Mouse (Mus musculus): ENCODE results near the gene Neu3. TPM values are rescaled to one million over a fixed set of nuclear protein-coding genes. Genes with fewer than 3 reads are reported as not detected.
"Not testable (repeated sequence)": the region's sequence is repeated elsewhere in the genome, so short reads cannot be mapped to it uniquely, and the experiment has no call there.

The Neu3 gene
- total RNA-seq, 2 experiments from 2014 or later, result 2.8 to 2.9 TPM

DNA sequence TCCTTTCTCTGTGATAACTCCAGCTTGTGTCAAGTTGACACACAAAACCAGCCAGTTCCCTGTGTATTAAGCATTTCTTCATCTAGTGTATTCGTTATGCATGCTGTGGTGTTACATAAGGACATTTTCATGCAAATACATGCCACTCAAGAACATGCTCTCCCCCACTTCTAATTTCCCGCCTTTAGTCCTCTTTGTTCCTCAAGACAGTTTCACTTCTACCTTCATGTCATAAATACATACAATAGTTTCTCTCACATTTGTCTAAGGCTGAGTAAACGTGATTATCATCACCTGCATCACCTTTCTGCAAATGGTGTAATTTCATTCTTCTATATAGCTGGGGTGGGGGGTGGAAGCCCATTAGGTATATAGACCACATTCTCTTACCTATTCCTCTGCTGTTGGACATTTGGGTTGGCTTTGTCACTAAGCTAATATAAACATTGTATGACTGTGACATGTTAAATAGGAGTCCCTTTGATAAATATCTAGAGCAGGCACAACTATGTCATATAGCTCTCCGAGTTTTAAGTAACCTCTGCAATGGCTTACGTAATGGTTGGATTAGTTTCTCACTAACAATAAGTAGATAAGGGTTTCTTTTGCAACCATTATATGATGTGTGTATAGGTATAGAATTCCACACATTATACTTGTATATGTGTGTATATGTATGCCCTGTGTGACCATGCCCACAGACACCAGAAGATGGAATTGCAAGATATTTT lies 5.1 kb upstream of the Neu3 start:
- no peak for TF ChIP-seq CTCF (IDR thresholded peaks at IDR 0.05)
- intact Hi-C loops (cut with DNase I), result no loop called here
- DNase-seq (ENCODE audit: extremely low spot score in 1 of 2, low spot score in 2 of 2), result no peak
- H3K4me3 ChIP-seq, result no peak overlapping the region
- H3K27ac ChIP-seq, result no peak overlapping the region

- H3K4me3 ChIP-seq, result no peak overlapping the region
- intact Hi-C loops (cut with DNase I), result loop anchor here (5.0 kb wide), 1 partner anchor 51 kb away; no protein-coding TSS in a partner anchor
- no peak overlapping the region for H3K27ac ChIP-seq
- DNase-seq (ENCODE audit: extremely low spot score in 1 of 2, low spot score in 2 of 2), result no peak
- no peak for TF ChIP-seq CTCF (IDR thresholded peaks at IDR 0.05)
Measured at GRCm38 (mm10) chr7:99826096-99826495, 2.1 kb downstream of the Neu3 start.

DNA sequence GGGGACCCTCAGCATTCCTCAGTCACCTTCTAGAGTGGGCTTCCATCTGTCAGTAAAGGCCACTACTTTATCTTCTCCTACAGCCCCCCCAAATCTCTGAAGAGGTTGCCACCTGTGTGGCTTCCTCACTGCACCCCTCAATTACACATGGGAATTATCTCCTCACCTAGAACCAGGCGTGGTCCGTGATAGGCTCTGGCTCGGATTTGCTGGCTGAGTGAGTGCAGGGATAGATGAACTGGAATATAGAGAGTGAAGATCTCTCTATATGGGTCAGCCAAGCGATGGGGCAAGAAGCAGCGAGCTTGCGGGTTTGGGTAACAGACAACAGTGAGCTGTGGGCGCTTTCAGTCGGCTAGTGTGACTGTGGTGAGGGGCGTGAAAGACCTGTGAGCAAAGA lies 2.7 kb downstream of the Neu3 start:
- Histone ChIP-seq H3K4me3 (no peak overlapping the region), H3K27ac (no peak overlapping the region)
- TF ChIP-seq CTCF (IDR thresholded peaks at IDR 0.05), result no peak
- DNase-seq (ENCODE audit: extremely low spot score in 1 of 2, low spot score in 2 of 2), result no peak
- intact Hi-C loops (cut with DNase I), result loop anchor here (5.0 kb wide), 1 partner anchor 52 kb away; no protein-coding TSS in a partner anchor

DNA sequence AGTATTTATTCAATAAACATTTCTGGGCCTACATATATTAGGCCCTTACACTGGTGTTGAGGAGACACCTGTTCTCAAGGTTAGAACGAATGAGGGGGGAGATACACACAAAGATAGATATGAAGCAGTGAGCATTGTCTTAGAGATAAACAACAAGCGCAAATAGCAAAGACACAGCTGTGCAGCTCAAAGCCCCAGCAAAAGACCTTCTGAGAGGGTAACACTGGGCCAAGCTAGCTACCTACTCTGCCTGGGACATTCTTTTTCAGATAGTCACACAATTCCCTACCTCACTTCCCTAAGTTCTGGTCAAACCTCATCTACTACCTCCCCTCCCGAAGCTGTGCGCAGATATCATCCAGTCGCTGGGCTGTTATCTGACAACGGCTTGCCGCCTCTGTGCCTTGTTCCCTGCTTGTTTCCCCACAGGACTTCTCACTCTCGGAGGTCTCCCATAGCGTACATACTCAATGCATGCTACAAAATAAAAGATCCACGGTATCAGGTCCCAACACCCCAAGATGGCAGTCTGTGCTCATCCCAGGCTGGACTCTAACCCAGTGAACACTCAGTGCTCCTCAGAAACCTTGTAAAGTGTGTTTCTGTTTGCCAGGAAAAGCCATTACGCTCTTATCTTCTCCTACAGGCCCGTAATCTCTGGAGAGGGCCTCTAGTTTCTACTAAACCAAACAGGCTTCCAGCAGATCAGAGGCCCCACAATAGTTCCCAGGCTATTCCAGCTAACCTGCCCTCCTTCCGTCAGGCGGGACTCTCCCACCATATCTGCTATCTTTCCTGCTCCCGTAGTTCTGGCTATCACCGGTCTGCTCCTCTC lies 3.4 kb downstream of the Neu3 start:
- Histone ChIP-seq H3K4me3 (no peak overlapping the region), H3K27ac (no peak overlapping the region)
- no peak for DNase-seq (ENCODE audit: extremely low spot score in 1 of 2, low spot score in 2 of 2)
- intact Hi-C loops (cut with DNase I), result loop anchor here (5.0 kb wide), 1 partner anchor 52 kb away; no protein-coding TSS in a partner anchor
- TF ChIP-seq CTCF (IDR thresholded peaks at IDR 0.05), result no peak

DNA sequence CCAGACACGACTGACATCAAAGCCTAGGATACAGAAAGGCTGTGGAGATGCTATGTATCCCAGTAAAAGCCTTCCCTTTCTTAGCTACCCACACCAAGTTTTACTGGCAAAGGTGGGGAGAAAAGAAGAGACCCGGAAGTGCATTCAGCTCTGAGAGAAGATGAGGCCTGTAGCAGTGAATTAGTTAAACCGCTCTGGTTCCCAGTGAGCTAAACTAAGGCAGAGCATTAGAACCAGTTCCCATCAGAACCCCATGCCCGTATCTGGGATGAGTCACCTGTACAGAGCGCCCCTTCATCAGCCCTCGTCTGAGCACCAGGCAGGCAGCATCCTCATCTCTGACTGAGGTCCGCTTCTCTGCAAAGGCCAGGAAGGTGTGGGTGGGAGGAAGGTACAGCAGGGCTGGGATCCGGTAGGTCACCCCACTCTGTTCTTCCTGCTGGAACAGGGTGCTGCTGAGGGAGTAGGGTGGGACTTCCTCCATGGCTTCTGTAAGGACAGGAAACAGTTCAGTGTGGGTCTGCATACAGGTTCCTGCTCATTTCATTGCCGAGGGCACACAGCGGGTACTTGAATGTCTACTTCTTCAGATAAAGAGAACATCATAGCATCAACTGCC lies 5.1 kb downstream of the Neu3 start:
- TF ChIP-seq CTCF (IDR thresholded peaks at IDR 0.05), result no peak
- H3K27ac ChIP-seq, result no peak overlapping the region
- no peak for DNase-seq (ENCODE audit: extremely low spot score in 1 of 2, low spot score in 2 of 2)
- intact Hi-C loops (cut with DNase I), result no loop called here
- H3K4me3 ChIP-seq, result no peak overlapping the region

DNA sequence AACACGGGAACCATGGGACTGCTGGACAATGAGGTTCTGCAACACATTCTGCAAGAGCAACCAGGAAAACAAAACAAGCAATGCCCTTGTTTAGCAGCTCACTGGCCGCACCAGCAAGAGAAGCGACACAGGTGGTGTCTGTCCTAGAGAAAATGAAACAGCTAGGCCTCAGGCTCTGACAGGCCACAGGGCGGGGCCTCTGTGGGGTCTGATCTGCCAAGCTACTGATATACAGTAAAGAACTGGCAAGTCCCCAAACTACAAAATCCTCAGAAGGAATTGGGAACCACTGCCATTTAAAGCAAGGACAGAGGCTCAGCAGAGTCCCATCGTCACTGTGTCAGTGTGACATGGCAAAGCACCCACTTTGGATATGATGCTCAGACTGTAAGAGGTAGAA lies 5.8 kb downstream of the Neu3 start:
- no peak for TF ChIP-seq CTCF (IDR thresholded peaks at IDR 0.05)
- no peak for DNase-seq (ENCODE audit: extremely low spot score in 1 of 2, low spot score in 2 of 2)
- H3K27ac ChIP-seq, result no peak overlapping the region

GRCm38 (mm10) chr7:99821953-99822352 lies 6.3 kb downstream of the Neu3 start:
- DNase-seq (ENCODE audit: extremely low spot score in 1 of 2, low spot score in 2 of 2), result no peak

More for the DNA sequence above, 5.8 kb downstream of the Neu3 start:
- intact Hi-C loops (cut with DNase I), result no loop called here
- H3K4me3 ChIP-seq, result no peak overlapping the region

DNA sequence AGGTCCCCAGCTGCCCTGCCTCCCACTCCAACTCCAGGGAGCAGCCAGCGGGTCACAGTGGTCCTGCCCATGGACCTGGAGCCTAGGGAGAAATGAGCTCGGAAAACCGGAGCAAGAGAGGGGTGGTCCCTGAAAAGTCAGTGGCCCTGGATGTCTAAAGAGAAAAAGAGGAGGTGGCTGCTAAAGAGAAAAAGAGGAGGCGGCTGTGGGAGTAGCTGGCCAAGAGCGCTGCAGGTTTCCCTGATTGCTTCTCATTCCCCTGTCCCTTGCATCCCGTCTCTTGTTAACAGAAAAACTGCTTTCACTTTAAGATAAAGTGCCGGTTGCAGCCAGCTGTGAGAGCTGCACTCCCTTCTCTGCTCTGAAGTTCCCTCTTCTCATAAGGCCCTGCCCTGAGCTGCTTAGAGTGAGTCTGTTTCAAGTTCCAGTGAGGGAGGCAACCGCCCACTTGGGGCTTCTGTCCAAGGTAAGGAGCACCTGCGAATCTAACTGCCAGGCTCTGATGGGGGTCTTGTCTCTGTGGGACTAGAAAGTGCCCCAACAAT lies 10.0 kb downstream of the Neu3 start:
- DNase-seq (ENCODE audit: extremely low spot score in 1 of 2, low spot score in 2 of 2); intact Hi-C loops (cut with DNase I): not testable (repeated sequence)

More at GRCm38 (mm10) chr7:99821953-99822352, 6.3 kb downstream of the Neu3 start:
- intact Hi-C loops (cut with DNase I), result no loop called here
- no peak for TF ChIP-seq CTCF (IDR thresholded peaks at IDR 0.05)
- Histone ChIP-seq H3K4me3 (no peak overlapping the region), H3K27ac (no peak overlapping the region)

DNA sequence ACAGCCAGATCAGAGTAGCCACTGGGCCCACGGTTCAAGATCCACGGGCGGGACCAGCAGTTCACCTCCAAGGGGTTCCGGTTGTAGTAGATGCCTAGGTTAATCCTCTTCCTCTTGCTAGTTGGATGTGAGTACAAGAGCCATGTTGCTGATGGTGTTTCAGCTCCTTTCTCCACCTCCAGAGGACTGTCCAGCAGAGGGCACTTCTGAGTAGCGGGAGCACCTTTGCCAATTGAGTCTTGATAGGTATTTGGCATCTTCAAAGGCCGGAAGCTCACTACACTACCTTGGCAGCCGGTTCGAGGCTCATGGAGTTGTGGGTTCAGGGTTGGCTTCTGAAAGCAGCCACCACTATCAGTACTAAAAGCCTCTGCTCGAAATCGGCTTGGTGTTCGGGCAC lies 14.8 kb downstream of the Neu3 start:
- intact Hi-C loops (cut with DNase I), result loop anchor here (1.0 kb wide), 1 partner anchor 63 kb away; no protein-coding TSS in a partner anchor
- DNase-seq (ENCODE audit: extremely low spot score in 1 of 2, low spot score in 2 of 2), result no peak
- H3K4me3 ChIP-seq, result no peak overlapping the region
- peak; percentile 60 for TF ChIP-seq CTCF (IDR thresholded peaks at IDR 0.05)
- H3K27ac ChIP-seq, result no peak overlapping the region

More for the DNA sequence above, 10.0 kb downstream of the Neu3 start:
- not testable (repeated sequence) for H3K4me3 ChIP-seq, H3K27ac ChIP-seq

- Histone ChIP-seq H3K27ac (no peak overlapping the region), H3K4me3 (no peak overlapping the region)
- no peak for TF ChIP-seq CTCF (IDR thresholded peaks at IDR 0.05)
- intact Hi-C loops (cut with DNase I), result no loop called here
- DNase-seq (ENCODE audit: extremely low spot score in 1 of 2, low spot score in 2 of 2), result no peak
Measured at GRCm38 (mm10) chr7:99811661-99812060, 16.6 kb downstream of the Neu3 start.

DNA sequence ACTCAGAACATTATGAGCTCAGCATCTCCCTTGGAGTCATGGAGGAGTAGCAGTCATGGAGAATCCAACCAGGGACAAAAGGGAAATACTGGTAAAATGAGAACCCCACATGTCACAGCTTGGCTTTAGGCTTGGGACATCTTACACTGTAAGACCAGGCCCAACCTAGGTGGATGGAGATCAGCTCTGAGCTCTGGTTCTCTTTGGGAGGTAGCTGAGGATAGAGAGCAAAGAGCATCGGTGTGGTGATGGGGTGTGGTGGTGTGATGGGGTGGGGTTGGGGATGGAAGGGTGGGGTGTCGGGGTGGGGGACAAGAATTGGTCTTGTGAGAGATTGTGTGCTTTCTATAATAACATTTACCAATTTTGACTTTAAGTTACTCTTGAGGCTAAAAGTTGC lies 17.4 kb downstream of the Neu3 start:
- DNase-seq (ENCODE audit: extremely low spot score in 1 of 2, low spot score in 2 of 2), result no peak
- Histone ChIP-seq H3K27ac (no peak overlapping the region), H3K4me3 (no peak overlapping the region)
- no peak for TF ChIP-seq CTCF (IDR thresholded peaks at IDR 0.05)
- intact Hi-C loops (cut with DNase I), result no loop called here

GRCm38 (mm10) chr7:99807043-99807442 lies 21.2 kb downstream of the Neu3 start:
- H3K27ac ChIP-seq; DNase-seq (ENCODE audit: extremely low spot score in 1 of 2, low spot score in 2 of 2); H3K4me3 ChIP-seq; intact Hi-C loops (cut with DNase I): not testable (repeated sequence)

Data from left cerebral cortex, adult 2 months (tissue).